Mouse (Mus musculus): ENCODE measurements around the gene Myo1a. TPM values are rescaled to one million over a fixed set of nuclear protein-coding genes. Genes with fewer than 3 reads are reported as not detected.

The Myo1a gene
- polyA plus RNA-seq, 1 experiment from 2014 or later: 0.19 TPM

DNA sequence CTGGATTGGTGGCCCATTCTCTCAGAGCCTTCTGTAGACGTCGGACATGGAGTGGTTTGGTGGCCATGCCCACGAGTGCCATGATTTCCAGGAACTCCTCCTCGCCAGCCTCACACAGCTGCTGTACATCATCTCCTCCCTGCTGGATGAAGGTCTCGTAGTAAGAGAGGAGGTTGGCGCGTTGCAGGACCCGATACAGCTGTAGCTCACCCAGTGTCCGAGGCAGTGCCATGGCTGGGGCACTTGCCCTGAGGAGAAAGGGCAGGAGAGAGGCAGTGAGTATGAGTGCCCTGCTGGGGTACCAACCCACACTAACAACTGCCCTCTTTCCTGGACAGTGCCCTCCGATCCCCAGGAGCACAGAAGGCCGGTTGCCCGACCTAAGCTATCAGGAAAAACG, 40.1 kb upstream of the Myo1a start:
- Histone ChIP-seq H3K4me2 (ENCODE audit: low read depth, low read length) (peak overlapping the region; percentile 80), H3K4me3 (ENCODE audit: low read length) (peak overlapping the region; percentile 92), H3K9ac (ENCODE audit: low read length) (peak overlapping the region; percentile 97), H3K4me1 (replicated peaks; ENCODE audit: control insufficient read depth, insufficient read depth, low read length) (peaks cover 62% of the 10 kb centered on the region), H3K27ac (ENCODE audit: low read length) (peak overlapping the region; percentile 100; the same call in 1 of the 2 replicates), H3K27me3 (ENCODE audit: control insufficient read depth, insufficient read depth, low read depth, low read length) (no peaks in the 10 kb centered on the region), H3K9me3 (ENCODE audit: control insufficient read depth, low read length) (no peaks in the 10 kb centered on the region), H3K36me3 (ENCODE audit: control insufficient read depth, insufficient read depth, low read length) (peaks cover 16% of the 10 kb centered on the region)
- WGBS: 42% methylated on average over 13 of the region's 13 CpGs
- ATAC-seq (ENCODE audit: low read depth): no peak

DNA sequence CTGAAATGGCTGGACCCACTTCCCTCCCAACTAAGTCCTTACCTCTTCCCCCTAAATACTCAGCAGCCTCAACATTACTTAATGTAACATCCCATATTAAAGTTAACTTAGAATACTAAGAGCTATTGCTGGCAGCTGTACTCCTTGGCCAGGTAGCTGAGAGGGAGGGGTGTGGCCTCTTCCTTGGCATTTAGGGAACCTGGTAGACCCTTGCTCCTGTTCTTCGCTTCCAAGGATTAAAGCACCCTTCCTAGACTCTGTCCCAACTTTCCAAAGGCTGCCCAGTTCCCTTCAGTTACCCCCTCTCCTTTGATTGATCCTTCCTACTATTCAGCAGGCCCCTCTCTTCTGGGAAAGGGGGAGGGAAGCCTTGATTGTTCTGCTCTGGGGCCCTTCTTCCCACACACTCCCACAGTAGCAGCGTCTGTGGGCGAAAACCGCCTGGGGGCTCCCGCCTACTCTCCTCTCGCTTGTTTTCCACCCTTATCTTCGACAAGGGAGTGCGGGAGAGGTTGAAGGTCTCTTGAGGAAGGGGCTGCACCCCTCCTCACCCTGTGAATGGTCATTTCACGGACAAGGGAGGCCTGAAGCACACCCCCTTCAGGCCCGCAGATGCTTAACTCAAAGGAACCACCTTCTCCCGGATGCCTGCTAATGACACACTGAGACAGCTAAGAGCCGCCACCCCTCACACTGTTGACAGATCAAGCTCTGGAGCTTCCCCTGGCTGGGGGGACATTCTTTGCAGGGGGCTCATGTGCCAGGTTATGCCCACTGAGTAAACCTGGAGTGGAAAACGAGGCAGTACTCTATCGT, 39.4 kb upstream of the Myo1a start:
- peak overlapping the region; percentile 100 for H3K27ac ChIP-seq (ENCODE audit: low read length)
- peak overlapping the region; percentile 80 for H3K4me2 ChIP-seq (ENCODE audit: low read depth, low read length)
- no peak for ATAC-seq (ENCODE audit: low read depth)
- H3K9me3 ChIP-seq (ENCODE audit: control insufficient read depth, low read length): no peaks in the 10 kb centered on the region
- peak overlapping the region; percentile 92 for H3K4me3 ChIP-seq (ENCODE audit: low read length)
- peak overlapping the region; percentile 97 for H3K9ac ChIP-seq (ENCODE audit: low read length)
- 4% methylated on average over 14 of the region's 14 CpGs for WGBS
- no peaks in the 10 kb centered on the region for H3K27me3 ChIP-seq (ENCODE audit: control insufficient read depth, insufficient read depth, low read depth, low read length)
- peaks cover 13% of the 10 kb centered on the region for H3K36me3 ChIP-seq (ENCODE audit: control insufficient read depth, insufficient read depth, low read length)
- peaks cover 60% of the 10 kb centered on the region for H3K4me1 ChIP-seq (replicated peaks; ENCODE audit: control insufficient read depth, insufficient read depth, low read length)

DNA sequence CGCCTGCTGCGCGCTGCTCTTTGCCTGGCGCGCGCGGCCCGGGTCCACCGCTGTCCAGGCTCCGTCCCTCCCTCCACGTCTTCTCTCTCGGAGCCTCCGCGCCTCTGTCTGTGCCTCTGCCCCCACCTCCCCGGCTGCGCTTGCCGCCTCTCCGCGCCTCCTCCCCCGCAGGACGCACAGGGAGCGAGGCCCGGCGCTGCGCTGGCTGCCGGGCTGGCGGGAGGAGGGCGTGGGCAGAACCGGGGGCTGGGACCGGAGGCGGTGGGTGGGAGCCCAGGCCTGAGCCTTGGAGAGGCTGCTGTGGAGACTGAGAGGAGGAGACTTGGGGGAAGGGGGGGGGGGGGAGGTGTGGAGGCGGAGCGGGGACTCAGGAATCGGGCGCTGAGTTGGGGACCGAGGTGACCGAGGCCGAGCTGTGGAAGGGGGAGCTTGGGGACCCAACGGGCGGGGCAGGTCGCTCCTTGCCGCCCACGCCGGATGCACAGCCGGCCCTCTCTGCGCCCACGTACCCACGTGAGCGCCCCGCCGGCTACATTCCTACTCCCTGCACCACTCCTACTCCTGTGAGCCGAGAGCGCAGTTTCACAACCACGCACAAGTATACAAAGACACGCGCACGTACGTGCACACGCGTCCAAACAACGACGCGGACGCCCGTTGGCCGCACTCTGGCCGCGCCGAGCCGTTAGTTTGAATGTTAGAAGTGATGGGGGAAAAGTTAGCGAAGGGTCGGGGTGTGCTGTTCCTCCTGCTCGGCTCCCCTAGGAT, 38.3 kb upstream of the Myo1a start, which contains the start of gene Nemp1:
Nemp1 (plus strand) TSS at position 401 of the 768 bp plus-strand sequence.
- WGBS: under 1% methylated on average over 66 of the region's 73 CpGs
- Histone ChIP-seq H3K9ac (ENCODE audit: low read length) (peak within 1 kb of the TSS; percentile 97), H3K4me1 (replicated peaks; ENCODE audit: control insufficient read depth, insufficient read depth, low read length) (peaks cover 49% of the 10 kb centered on the region), H3K27me3 (ENCODE audit: control insufficient read depth, insufficient read depth, low read depth, low read length) (no peaks in the 10 kb centered on the region), H3K9me3 (ENCODE audit: control insufficient read depth, low read length) (no peaks in the 10 kb centered on the region), H3K36me3 (ENCODE audit: control insufficient read depth, insufficient read depth, low read length) (peaks cover 6% of the 10 kb centered on the region), H3K27ac (ENCODE audit: low read length) (peak within 1 kb of the TSS; percentile 100), H3K4me2 (ENCODE audit: low read depth, low read length) (peak within 1 kb of the TSS; percentile 80), H3K4me3 (ENCODE audit: low read length) (peak within 1 kb of the TSS; percentile 92)
- ATAC-seq (ENCODE audit: low read depth): peak; percentile 71

DNA sequence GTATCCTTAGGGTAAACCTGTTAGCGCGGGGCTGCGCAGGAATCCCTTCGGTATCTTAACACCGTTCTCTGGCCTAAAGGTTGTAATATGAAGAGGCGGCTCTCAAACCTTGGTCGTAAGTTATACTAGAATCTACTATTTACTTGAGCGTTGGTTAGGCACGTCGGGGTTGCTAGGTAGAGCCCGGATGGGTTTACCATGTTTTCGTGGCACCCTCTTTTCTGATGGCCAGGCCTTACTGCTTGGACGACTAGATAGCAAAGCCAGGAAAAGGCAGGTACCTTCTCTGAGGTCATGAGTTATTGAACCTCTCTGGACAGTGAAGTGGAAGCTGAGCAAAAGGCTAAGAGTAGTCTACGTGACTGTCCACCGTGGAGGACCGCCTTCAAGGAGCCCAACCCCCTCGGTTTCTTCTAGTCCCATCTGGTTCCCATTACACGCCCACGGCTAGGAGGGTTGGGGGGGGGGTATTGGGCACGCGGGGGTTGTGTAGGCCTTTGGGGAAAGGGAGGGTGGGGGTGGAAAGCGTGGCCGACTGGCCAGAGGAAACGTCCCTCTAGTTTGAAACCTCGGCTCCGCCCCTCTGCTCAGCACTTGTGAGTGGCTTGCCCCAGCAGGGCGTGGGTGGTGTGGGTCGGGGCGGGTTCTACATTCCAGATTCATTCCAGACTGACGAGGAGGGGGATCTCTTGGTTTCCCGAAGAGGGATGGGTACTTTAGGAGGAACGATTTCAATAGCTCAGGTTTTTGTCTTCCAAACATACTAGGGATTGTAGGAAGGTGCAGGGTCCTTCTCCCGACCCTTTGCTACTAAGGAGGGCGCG, 37.5 kb upstream of the Myo1a start:
- Histone ChIP-seq H3K27me3 (ENCODE audit: control insufficient read depth, insufficient read depth, low read depth, low read length) (no peaks in the 10 kb centered on the region), H3K4me1 (replicated peaks; ENCODE audit: control insufficient read depth, insufficient read depth, low read length) (peaks cover 41% of the 10 kb centered on the region), H3K9ac (ENCODE audit: low read length) (peak overlapping the region; percentile 97), H3K4me3 (ENCODE audit: low read length) (peak overlapping the region; percentile 92), H3K36me3 (ENCODE audit: control insufficient read depth, insufficient read depth, low read length) (peaks cover 6% of the 10 kb centered on the region), H3K4me2 (ENCODE audit: low read depth, low read length) (peak overlapping the region; percentile 80), H3K27ac (ENCODE audit: low read length) (peak overlapping the region; percentile 100), H3K9me3 (ENCODE audit: control insufficient read depth, low read length) (no peaks in the 10 kb centered on the region)
- under 1% methylated on average over 34 of the region's 35 CpGs for WGBS
- ATAC-seq (ENCODE audit: low read depth): peak; percentile 75

DNA sequence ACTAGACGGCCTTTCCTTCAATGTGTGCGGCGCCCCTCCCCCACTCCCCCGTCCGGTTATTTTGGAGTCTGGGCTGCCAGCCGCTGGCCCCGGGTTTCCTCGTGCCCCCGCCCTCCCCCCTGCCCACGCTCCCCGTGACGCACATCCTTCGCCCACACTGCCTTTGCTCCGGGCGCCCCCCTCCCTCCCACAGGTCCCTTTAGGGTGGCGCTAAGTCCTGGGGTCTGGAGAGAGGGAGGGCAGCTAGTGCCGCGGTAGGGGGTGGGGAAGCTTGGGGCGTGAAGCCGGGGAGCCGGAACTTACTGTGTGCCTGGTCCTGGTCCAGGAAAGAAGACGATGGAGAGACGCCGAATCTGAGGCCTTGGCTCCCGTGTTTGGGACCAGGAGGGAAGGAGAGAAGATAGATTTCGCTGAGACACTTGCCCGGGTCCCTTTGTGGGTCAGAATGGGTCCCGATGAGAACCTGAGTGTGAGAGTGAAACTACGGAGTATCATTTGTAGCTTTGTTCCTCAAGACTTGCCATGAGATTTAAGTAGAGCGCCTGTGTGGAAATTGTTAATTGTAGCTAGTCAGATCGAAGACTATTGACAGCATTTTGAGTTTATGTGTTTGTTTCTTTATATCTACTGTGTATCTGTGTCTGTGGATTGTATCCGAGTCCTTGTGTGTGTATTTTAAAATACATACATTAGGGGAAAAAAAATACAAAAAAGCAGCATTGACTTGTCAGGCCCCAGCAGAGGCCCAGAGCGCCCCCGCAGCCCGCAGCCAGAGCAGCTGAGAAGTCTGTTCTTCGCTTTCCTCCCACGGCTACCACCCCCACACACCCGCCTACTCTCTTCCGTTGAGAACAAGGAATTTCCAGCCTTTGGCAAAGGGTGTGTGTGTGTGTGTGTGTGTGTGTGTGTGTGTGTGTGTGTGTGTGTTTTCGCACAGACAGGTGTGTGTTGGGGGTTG, 36.6 kb upstream of the Myo1a start, which contains the start of gene Nab2:
Nab2 (minus strand) TSS at position 476 of the 958 bp plus-strand sequence.
- Histone ChIP-seq H3K36me3 (ENCODE audit: control insufficient read depth, insufficient read depth, low read length) (peaks cover 3% of the 10 kb centered on the region; the same call in 1 of the 2 replicates), H3K27me3 (ENCODE audit: control insufficient read depth, insufficient read depth, low read depth, low read length) (no peaks in the 10 kb centered on the region), H3K27ac (ENCODE audit: low read length) (peak within 1 kb of the TSS; percentile 100), H3K9ac (ENCODE audit: low read length) (peak within 1 kb of the TSS; percentile 97), H3K4me3 (ENCODE audit: low read length) (peak within 1 kb of the TSS; percentile 92), H3K4me2 (ENCODE audit: low read depth, low read length) (peak within 1 kb of the TSS; percentile 80), H3K9me3 (ENCODE audit: control insufficient read depth, low read length) (no peaks in the 10 kb centered on the region), H3K4me1 (replicated peaks; ENCODE audit: control insufficient read depth, insufficient read depth, low read length) (peaks cover 32% of the 10 kb centered on the region)
- 2% methylated on average over 38 of the region's 40 CpGs for WGBS
- peak; percentile 65 for ATAC-seq (ENCODE audit: low read depth)

DNA sequence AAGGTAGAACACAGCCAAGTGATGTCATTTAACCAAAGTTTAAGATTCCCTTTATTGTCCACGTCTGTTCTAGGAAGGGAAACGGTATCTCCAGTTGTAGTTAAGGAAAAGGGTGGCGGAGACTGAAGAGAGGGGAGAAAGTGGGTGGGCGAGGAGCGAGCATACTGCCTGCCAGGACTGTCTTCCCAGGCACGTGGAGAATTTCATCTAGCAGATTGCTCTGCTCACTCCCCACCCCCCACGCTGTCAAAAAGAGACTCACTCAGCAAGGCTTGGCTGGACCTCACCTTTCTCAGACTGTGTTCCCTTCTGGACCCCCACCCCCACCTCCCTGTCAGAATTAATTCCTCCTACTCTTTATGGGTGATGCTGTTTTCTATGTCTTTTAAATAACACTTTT, 35.8 kb upstream of the Myo1a start:
- Histone ChIP-seq H3K9ac (ENCODE audit: low read length) (peak overlapping the region; percentile 97), H3K4me2 (ENCODE audit: low read depth, low read length) (peak overlapping the region; percentile 80), H3K4me3 (ENCODE audit: low read length) (peak overlapping the region; percentile 92), H3K9me3 (ENCODE audit: control insufficient read depth, low read length) (no peaks in the 10 kb centered on the region), H3K27me3 (ENCODE audit: control insufficient read depth, insufficient read depth, low read depth, low read length) (no peaks in the 10 kb centered on the region), H3K4me1 (replicated peaks; ENCODE audit: control insufficient read depth, insufficient read depth, low read length) (peaks cover 24% of the 10 kb centered on the region), H3K36me3 (ENCODE audit: control insufficient read depth, insufficient read depth, low read length) (peaks cover 3% of the 10 kb centered on the region; the same call in 1 of the 2 replicates), H3K27ac (ENCODE audit: low read length) (peak overlapping the region; percentile 100)
- WGBS: 6% methylated on average over 7 of the region's 7 CpGs
- ATAC-seq (ENCODE audit: low read depth): no peak

DNA sequence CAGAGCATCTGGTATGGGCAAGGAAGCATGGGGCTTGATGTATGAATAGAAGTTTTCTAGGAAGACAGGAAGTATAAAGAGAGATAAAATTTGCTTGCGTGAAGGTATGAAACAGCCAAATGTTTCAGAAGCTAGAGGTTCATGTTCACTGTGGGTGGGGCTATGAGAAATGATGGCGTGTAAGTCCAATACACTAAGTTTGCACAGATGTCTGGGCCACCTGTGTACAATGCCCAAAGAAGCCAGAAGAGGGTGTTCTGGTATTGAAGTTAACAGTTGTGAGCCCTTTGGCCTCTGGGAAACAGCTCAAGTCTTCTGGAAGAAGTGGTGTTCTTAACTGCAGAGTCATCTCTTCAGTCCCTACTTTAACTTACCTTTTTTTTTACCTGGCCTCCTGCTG, 34.8 kb upstream of the Myo1a start:
- 82% methylated on average over 2 of the region's 2 CpGs for WGBS
- peaks cover 14% of the 10 kb centered on the region for H3K4me1 ChIP-seq (replicated peaks; ENCODE audit: control insufficient read depth, insufficient read depth, low read length)
- no peak overlapping the region for H3K27ac ChIP-seq (ENCODE audit: low read length)
- no peak overlapping the region for H3K9ac ChIP-seq (ENCODE audit: low read length)
- ATAC-seq (ENCODE audit: low read depth): no peak
- H3K27me3 ChIP-seq (ENCODE audit: control insufficient read depth, insufficient read depth, low read depth, low read length): no peaks in the 10 kb centered on the region
- H3K4me3 ChIP-seq (ENCODE audit: low read length): no peak overlapping the region
- no peak overlapping the region for H3K4me2 ChIP-seq (ENCODE audit: low read depth, low read length)
- H3K36me3 ChIP-seq (ENCODE audit: control insufficient read depth, insufficient read depth, low read length): no peaks in the 10 kb centered on the region
- no peaks in the 10 kb centered on the region for H3K9me3 ChIP-seq (ENCODE audit: control insufficient read depth, low read length)

DNA sequence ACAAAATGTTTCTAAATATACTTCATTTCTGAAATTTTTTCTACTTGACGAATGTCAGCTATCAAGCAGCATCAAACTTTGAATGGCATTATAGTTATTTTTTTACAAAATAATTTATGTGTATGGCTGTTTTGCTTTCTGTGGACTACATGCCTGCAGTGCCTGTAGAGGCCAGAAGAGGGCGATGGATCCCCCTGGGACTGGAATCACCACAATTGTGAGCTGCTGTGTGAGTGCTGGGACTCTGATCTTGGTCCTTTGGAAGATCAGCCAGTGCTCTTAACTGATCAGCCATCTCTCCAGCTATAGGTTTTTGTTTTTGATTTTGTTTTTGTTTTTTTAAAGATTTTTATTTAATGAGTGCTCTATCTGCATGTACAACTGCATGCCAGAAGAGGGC, 33.7 kb upstream of the Myo1a start:
- Histone ChIP-seq H3K9me3 (ENCODE audit: control insufficient read depth, low read length) (no peaks in the 10 kb centered on the region), H3K27me3 (ENCODE audit: control insufficient read depth, insufficient read depth, low read depth, low read length) (no peaks in the 10 kb centered on the region), H3K4me2 (ENCODE audit: low read depth, low read length) (no peak overlapping the region), H3K4me3 (ENCODE audit: low read length) (no peak overlapping the region), H3K27ac (ENCODE audit: low read length) (no peak overlapping the region), H3K9ac (ENCODE audit: low read length) (no peak overlapping the region), H3K36me3 (ENCODE audit: control insufficient read depth, insufficient read depth, low read length) (no peaks in the 10 kb centered on the region), H3K4me1 (replicated peaks; ENCODE audit: control insufficient read depth, insufficient read depth, low read length) (peaks cover 11% of the 10 kb centered on the region)
- ATAC-seq (ENCODE audit: low read depth): no peak
- WGBS: 38% methylated on average over 2 of the region's 2 CpGs

All from lung, embryonic 16.5 days (tissue).